Mouse (Mus musculus): Measurements from ENCODE around the gene Mid1.

DNA sequence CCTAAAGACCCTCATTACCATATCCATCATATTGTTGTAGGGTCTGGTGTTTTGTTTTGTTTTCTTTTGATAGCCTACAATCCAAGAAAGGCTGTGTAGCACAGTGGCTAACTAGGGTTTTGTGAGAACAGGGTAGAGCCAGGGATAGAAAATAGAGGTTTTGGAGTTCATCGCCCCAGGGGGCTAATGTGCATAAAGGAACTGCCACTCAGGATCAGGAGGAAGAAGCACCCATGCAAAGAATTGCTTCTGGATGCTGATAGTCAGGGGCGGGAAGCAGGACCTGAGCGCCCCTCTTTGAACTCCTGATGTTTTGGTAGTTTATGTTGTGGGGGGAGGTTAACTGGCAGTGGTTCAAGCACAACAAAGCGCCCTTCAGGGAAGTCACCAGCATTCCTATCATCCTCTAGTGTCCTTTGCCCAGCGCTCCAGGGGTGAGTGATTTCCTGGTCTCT, 221.1 kb downstream of the Mid1 start:
- TF ChIP-seq EP300 (optimal IDR thresholded peaks at IDR 0.05): no peak
- TF ChIP-seq CTCF (IDR thresholded peaks at IDR 0.05; ENCODE audit: low read depth): no peak

Data from stomach, postnatal 0 days (tissue).